Mouse (Mus musculus) layer of hippocampus, postnatal 36 days (tissue): ENCODE measurements around the gene Zfp14. TPM values are rescaled to one million over a fixed set of nuclear protein-coding genes. Genes with fewer than 3 reads are reported as not detected.

Experiments
- DNase-seq, 2 experiments: peaks; one replicate each; pipeline ENCODE4 v3.0.0; 2022
- microRNA-seq, 2 experiments: library from miRNA; unstranded; fragments of <30 nt; microRNA quantifications; one replicate each; pipeline ENCODE4 v1.2.0; 2021
- total RNA-seq, 2 experiments: library from RNA; stranded (reverse); gene quantifications; 2 replicates each; pipeline ENCODE4 v1.2.3; 2021

The Zfp14 gene
- total RNA-seq, 2 experiments from 2014 or later, result 9.0 to 12.0 TPM

GRCm38 (mm10) chr7:30028572-30028971 lies 22.6 kb downstream of the Zfp14 start:
- DNase-seq, result no peak

DNA sequence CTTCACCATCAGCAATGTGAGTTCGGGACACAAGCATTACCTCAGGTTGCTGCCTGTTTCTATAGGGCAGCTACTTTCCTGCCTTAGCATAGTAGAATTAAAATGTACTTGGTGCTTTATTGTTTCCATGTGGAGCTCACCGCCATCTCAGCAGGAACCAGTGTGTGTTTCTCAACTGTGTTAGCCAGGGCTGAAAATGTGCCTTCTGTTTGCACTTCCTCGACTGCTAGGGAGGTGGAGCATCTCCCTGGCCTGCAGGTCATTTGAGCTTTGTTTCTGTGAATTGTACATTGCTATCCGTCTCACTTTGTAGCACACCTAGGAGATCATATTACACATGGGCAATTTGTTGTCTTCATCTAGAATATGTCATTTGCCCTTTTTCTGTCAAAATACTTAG lies 23.8 kb downstream of the Zfp14 start:
- no peak for DNase-seq

GRCm38 (mm10) chr7:30025358-30025757 lies 25.8 kb downstream of the Zfp14 start:
- no peak for DNase-seq

DNA sequence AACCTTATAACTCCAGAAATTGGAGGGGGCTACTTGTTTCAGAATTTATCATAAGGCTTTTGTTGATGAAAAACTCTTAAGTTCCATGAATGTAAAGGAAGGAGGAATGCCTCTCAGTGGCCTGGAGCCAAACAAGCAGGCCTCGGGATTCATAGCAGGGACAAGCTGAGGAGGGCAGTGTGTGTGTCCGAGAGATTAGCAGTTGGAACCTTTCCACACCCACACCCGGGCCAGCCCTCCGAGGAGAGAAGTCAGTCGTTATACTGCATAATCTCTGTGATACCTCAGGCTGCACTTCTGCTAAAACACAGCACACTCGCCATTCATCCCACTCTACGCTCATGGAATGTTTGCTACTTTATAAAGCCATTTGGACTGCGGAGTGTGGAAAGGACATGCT lies 27.4 kb downstream of the Zfp14 start:
- DNase-seq, result no peak

GRCm38 (mm10) chr7:30023324-30023723 lies 27.9 kb downstream of the Zfp14 start:
- no peak for DNase-seq

DNA sequence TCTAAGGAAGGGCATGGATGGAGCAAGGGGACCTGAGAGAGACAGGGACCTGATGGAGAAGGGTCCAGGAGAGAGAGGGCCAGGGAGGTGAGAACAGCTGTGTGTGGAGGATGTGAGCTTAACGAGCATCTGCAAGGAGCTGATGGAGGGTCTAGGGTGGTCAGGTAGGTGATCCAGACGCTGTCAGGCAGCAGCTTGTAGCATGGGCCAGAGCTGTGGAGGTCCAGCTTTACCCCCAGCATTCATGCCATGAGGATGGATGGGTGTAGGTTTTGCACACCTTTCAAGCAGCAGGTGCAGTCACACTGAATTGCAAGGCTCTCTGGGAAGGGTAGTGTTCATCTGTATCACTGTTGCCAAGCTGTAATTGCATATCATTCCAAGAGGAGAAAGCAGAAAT lies 31.6 kb downstream of the Zfp14 start:
- no peak for DNase-seq

DNA sequence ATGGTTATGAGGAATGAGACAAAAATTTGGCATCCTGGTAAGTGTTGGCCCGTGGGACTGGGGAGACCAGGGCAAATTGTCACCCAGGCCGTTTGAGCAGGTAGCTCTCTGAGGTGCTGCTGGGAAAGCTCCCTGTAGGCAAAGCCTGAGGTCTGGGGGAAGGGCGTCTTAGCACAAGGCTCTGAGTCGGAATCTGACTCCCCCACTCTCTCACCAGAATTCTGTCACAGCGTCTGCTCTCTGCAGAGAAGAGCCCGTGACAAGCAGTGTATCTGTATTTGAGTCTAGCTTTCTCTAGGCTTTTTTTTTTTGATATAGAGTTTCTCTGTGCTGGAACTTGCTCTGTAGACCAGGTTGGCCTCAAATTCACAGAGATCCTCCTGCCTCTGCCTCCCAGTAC lies 34.0 kb downstream of the Zfp14 start:
- no peak for DNase-seq

- DNase-seq, result peak; percentile 24 to 51
These were observed 38.2 kb downstream of the Zfp14 start for GRCm38 (mm10) chr7:30012956-30013363.

DNA sequence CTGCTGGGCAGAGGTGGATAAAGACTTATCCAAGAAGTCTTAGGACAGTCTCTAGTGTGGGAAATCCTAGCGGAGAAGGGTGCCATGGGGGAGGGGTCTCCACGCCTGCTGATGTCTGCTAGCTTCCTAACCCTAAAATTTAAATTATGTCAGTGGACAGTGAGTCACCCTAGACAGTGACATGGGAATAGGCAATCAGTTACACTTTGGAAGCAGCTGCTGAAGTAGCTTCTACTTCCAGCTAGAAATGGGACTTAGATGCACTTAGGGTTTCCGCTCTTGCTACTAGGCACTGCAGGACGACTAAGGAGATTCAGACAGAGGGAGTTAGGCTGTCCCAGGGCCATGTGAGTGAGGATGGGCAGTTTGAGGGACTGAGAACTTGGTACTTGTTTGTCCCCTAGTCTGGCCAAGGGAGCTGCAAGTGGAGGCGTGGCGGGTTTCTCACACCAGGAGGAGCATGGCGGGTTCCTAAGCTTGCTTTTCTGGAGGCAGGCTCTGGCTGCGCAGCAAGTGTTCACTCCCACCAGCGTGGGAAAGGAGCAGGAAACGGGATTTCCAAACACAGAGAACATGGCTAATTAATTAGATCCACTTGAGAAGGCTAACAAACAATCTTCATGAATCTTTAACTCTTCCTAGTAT lies 40.5 kb downstream of the Zfp14 start:
- DNase-seq, result no peak

GRCm38 (mm10) chr7:30009321-30010085 lies 41.7 kb downstream of the Zfp14 start:
- DNase-seq, result peak; percentile 24 to 25

- no peak for DNase-seq
These were observed 43.0 kb downstream of the Zfp14 start for GRCm38 (mm10) chr7:30008020-30008690.

DNA sequence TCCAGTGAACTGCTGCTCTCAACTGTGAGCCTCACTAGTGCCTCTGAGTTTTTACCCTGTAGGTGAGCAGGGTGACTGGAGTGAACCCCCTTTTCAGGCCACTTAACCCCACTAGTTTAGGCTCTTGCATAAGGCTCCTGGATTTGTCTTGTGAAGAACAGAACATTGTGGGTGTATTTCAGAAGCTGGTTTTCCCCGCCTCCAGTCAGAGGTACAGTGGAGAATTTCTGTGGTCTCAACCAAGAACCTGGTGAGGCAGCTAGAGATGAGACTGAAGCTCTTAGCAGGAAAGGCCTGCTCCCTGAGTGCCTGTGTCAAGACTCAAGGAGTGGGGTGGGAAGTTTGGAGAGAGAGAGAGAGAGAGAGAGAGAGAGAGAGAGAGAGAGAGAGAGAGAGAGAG lies 43.6 kb downstream of the Zfp14 start:
- no peak for DNase-seq

GRCm38 (mm10) chr7:30000601-30001000 lies 50.6 kb downstream of the Zfp14 start:
- DNase-seq, result no peak

- DNase-seq, result no peak
These were observed 56.0 kb downstream of the Zfp14 start for GRCm38 (mm10) chr7:29995134-29995533.

DNA sequence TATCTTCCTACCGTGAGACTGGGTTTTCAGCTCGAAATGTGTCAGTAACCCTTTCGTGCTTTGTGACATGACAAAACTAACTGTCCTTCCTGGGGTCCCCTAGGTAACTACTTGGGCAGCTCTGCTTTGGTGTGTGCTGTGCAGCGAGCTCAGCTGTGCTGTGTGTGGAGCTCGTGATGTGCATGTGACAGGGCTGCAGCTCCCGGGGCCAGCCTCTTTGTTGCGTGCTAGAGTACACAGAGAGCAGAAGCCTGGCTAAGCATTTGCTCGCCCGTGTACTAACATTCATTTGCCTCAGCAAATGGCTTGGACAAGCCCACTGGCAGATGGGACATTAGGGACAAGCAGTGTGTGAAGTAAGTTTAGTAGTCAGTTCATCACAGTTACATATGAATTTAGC lies 57.8 kb downstream of the Zfp14 start:
- DNase-seq, result no peak

DNA sequence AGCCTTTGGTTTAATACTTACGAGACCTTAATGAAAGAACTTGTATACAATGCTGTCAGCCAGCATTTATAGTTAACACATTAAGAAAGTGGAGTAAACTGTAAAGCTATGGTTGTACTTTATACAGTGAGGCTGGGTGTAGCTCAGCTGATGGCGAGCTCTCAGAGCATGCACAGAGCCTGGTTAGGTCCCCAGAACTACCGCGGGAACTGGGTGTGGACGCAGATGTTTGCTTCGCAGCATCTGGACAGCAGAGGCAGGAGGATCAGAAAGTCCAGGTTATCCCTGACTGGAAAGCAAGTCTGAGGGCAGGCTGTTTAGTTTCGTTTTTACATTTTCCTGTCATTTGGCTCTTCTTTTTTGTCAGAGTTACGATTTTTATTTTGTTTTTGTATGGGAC lies 58.5 kb downstream of the Zfp14 start:
- no peak for DNase-seq

DNA sequence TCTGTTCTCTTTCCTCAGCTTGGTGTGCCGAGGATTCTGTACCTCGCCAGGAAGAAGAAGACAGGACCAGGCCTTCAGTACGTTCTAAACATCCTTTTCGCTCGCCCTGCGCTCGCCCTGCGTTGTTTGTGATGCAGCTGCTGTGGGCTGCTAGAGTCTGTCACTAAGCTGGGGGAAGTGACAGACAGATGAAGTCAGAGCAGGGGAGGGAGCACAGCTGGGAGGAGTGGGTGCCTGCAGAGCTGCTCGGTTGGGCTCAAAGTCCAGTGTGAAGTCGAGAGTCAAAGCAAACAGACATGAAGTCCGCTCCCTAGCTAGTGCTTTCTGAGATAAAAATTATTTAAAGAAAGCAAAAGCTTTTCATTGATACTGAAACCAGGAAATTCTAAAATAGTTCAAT lies 62.1 kb downstream of the Zfp14 start:
- no peak for DNase-seq

DNA sequence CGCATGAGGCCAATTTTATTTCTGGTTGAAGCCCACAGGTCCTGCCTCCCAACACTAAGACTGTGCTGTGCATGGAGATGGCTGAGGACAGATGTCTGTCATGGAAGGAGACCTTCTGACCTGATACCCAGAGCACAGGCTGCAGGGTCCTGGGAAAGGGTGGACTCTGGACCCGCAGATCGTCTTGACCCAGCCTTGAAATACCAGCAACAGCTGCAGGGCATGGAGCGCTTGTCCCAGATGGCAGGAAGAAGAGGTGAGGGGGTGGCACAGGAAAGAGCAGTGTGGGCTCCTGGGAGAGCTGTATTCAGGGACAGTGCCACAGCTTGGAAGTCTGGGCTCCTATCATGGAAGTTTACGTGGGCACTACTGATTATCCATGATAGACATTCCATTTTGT lies 63.6 kb downstream of the Zfp14 start:
- no peak for DNase-seq

Small RNA genes within 50 kb of the gene (microRNA-seq; reads per million reads assigned to microRNA genes)
- gene Gm23368, result 0 reads per million in 2 experiments

Other genes with a start within 250 kb of the Zfp14 start
- gene Zfp790, start 235.3 kb downstream of the Zfp14 start, total RNA-seq, result 10 to 100 TPM; 21.5 to 24.0 TPM
- gene Zfp940, start 197.7 kb downstream of the Zfp14 start, total RNA-seq, result 10 to 100 TPM; 18.3 to 25.5 TPM
- gene Zfp420, start 191.4 kb downstream of the Zfp14 start, total RNA-seq, result 10 to 100 TPM; 17.4 to 18.3 TPM
- gene Zfp27, start 144.8 kb downstream of the Zfp14 start, total RNA-seq, result 10 to 100 TPM; 19.2 to 20.8 TPM
- 1 to 10 TPM; 9.1 to 9.8 TPM for gene Zfp383, start 143.2 kb downstream of the Zfp14 start, total RNA-seq
- 10 to 100 TPM; 16.3 to 19.6 TPM for gene Zfp74, start 97.3 kb downstream of the Zfp14 start, total RNA-seq
- 1 to 10 TPM; 4.3 to 5.6 TPM for gene Zfp568, start 67.4 kb downstream of the Zfp14 start, total RNA-seq
- gene Zfp82, start 21.5 kb upstream of the Zfp14 start, total RNA-seq, result 1 to 10 TPM; 3.7 to 4.2 TPM
- gene Gm26920, start 39.0 kb upstream of the Zfp14 start, total RNA-seq, result under 1 TPM in 1 of 2 experiments, not detected in 1; 0.97 TPM
- gene Zfp566, start 39.1 kb upstream of the Zfp14 start, total RNA-seq, result 1 to 10 TPM; 6.4 to 8.0 TPM
- 10 to 100 TPM; 76.8 to 83.7 TPM for gene Zfp260, start 43.4 kb upstream of the Zfp14 start, total RNA-seq
- 10 to 100 TPM; 31.8 to 35.0 TPM for gene Zfp382, start 70.6 kb upstream of the Zfp14 start, total RNA-seq
- gene Zfp146, start 118.4 kb upstream of the Zfp14 start, total RNA-seq, result 10 to 100 TPM; 53.8 to 54.8 TPM
- 1 to 10 TPM; 3.7 to 5.0 TPM for gene Cox7a1, start 132.8 kb upstream of the Zfp14 start, total RNA-seq
- 100 to 1,000 TPM; 207 to 234 TPM for gene Capns1, start 147.4 kb upstream of the Zfp14 start, total RNA-seq
- 10 to 100 TPM; 53.1 to 65.2 TPM for gene Polr2i, start 180.6 kb upstream of the Zfp14 start, total RNA-seq
- 100 to 1,000 TPM; 118 to 127 TPM for gene Tbcb, start 180.9 kb upstream of the Zfp14 start, total RNA-seq
- gene Ovol3, start 184.3 kb upstream of the Zfp14 start, total RNA-seq, result not detected
- gene Thap8, start 228.7 kb upstream of the Zfp14 start, total RNA-seq, result under 1 TPM; 0.27 to 0.28 TPM
- gene Wdr62, start 229.0 kb upstream of the Zfp14 start, total RNA-seq, result 1 to 10 TPM in 1 of 2 experiments, under 1 TPM in 1; 0.94 to 2.1 TPM
- 100 to 1,000 TPM; 454 to 456 TPM for gene Clip3, start 240.3 kb upstream of the Zfp14 start, total RNA-seq